15 mouse cellular contexts compared by ENCODE assay signal in the genomic region with DNA sequence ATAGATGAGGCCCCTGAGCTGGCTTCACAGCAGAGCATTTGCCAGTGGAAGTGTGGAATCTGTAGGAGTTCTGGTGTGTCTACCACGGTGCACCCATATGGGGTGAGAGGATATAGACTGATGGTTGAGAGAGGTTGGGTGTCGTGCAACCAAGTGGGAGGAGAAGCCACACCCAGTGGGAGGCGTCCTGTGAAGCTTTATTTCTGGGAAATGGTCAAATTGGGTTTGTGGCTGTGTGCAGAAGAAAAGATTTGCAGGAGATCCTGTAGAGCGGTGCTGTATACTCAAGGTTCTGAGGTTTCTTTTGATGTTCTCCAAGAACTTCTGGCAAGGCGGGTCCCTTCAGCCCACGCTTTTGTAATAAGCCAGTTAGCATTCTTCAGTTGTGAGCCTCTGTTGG. TPM values are rescaled to one million over a fixed set of nuclear protein-coding genes. Genes with fewer than 3 reads are reported as not detected.
DNase-seq lines count a peak whose midpoint lies in the region; ATAC-seq lines count a peak whose summit lies in the region.
"Had no signal": no experiment of that assay in that cellular context is flagged by ENCODE, and none has a peak within 500 bp of the region (broad histone marks: within the 10 kb centered on the region; RNA-seq: fewer than 3 reads in every experiment).

No protein-coding gene starts in this region.

- H3K4me2 ChIP-seq in midbrain, embryonic 16.5 days (ENCODE audit: low read length), result no peak overlapping the region
- no peak overlapping the region for H3K4me2 ChIP-seq in midbrain, embryonic 14.5 days (ENCODE audit: low read length)
- H3K4me2 ChIP-seq: embryonic facial prominence, embryonic 15.5 days; forebrain, embryonic 15.5 days; hindbrain, embryonic 15.5 days; lung, embryonic 14.5 days; midbrain, embryonic 12.5 days; neural tube, embryonic 12.5 days had no signal

- 0 out of 2 replicates have a peak, but pooled peaks have one; percentile 37 for ATAC-seq in midbrain, embryonic 16.5 days
- ATAC-seq in midbrain, embryonic 14.5 days (ENCODE audit: low FRiP score, low TSS enrichment), result no peak
- ATAC-seq in erythroblast, adult 5-6 weeks (replicated peaks; ENCODE audit: low FRiP score, poor library complexity, severe bottlenecking), result peak; percentile 81

- H3K27me3 ChIP-seq in midbrain, embryonic 16.5 days (ENCODE audit: control insufficient read depth, insufficient read depth, low read depth, low read length), result no peaks in the 10 kb centered on the region
- no peaks in the 10 kb centered on the region for H3K27me3 ChIP-seq in midbrain, embryonic 14.5 days (ENCODE audit: control insufficient read depth, insufficient read depth, low read length)
- H3K27me3 ChIP-seq: embryonic facial prominence, embryonic 15.5 days; forebrain, embryonic 15.5 days; hindbrain, embryonic 15.5 days; midbrain, embryonic 12.5 days; neural tube, embryonic 12.5 days had no signal

- no peak overlapping the region for H3K27ac ChIP-seq in midbrain, embryonic 16.5 days (ENCODE audit: low read length)
- no peak overlapping the region for H3K27ac ChIP-seq in midbrain, embryonic 14.5 days (replicated peaks; ENCODE audit: low read depth, low read length)
- H3K27ac ChIP-seq: embryonic facial prominence, embryonic 15.5 days; forebrain, embryonic 15.5 days; hindbrain, embryonic 15.5 days; midbrain, embryonic 12.5 days; neural tube, embryonic 12.5 days had no signal

- no peaks in the 10 kb centered on the region for H3K9me3 ChIP-seq in midbrain, embryonic 16.5 days (replicated peaks; ENCODE audit: control insufficient read depth, low read length, poor library complexity, severe bottlenecking)
- H3K9me3 ChIP-seq in midbrain, embryonic 14.5 days (ENCODE audit: control insufficient read depth, low read length), result no peaks in the 10 kb centered on the region
- H3K9me3 ChIP-seq: embryonic facial prominence, embryonic 15.5 days; forebrain, embryonic 15.5 days; hindbrain, embryonic 15.5 days; midbrain, embryonic 12.5 days; neural tube, embryonic 12.5 days had no signal

- H3K4me3 ChIP-seq in midbrain, embryonic 16.5 days (ENCODE audit: low read depth, low read length), result no peak overlapping the region
- no peak overlapping the region for H3K4me3 ChIP-seq in midbrain, embryonic 14.5 days (replicated peaks; ENCODE audit: low read depth, low read length)
- H3K4me3 ChIP-seq: embryonic facial prominence, embryonic 15.5 days; forebrain, embryonic 15.5 days; hindbrain, embryonic 15.5 days; midbrain, embryonic 12.5 days; neural tube, embryonic 12.5 days had no signal

- H3K36me3 ChIP-seq in midbrain, embryonic 16.5 days (ENCODE audit: control insufficient read depth, insufficient read depth, low read length), result no peaks in the 10 kb centered on the region
- H3K36me3 ChIP-seq in midbrain, embryonic 14.5 days (ENCODE audit: control insufficient read depth, insufficient read depth, low read length), result no peaks in the 10 kb centered on the region
- H3K36me3 ChIP-seq: embryonic facial prominence, embryonic 15.5 days; forebrain, embryonic 15.5 days; hindbrain, embryonic 15.5 days; midbrain, embryonic 12.5 days; neural tube, embryonic 12.5 days had no signal

- DNase-seq in midbrain, embryonic 14.5 days, result no peak
- peak; percentile 81 for DNase-seq in T-cell, adult 2 months (ENCODE audit: low spot score)
- DNase-seq in telencephalon, adult 2 months (ENCODE audit: low read depth, low spot score), result peak; percentile 82
- no peak for DNase-seq in cerebellum, postnatal 10 days
- DNase-seq in ovary, postnatal 36 days (ENCODE audit: low spot score), result no peak
- DNase-seq: adrenal gland, postnatal 14 days; kidney, adult 9 months; lung, embryonic 14.5 days had no signal

- H3K9ac ChIP-seq in midbrain, embryonic 16.5 days (ENCODE audit: low read depth, low read length), result no peak overlapping the region
- H3K9ac ChIP-seq in midbrain, embryonic 14.5 days (replicated peaks; ENCODE audit: low read length), result no peak overlapping the region
- H3K9ac ChIP-seq: embryonic facial prominence, embryonic 15.5 days; forebrain, embryonic 15.5 days; hindbrain, embryonic 15.5 days; lung, embryonic 14.5 days; midbrain, embryonic 12.5 days; neural tube, embryonic 12.5 days had no signal

- WGBS in midbrain, embryonic 16.5 days, result 79% methylated on average over 6 of the region's 6 CpGs
- WGBS in midbrain, embryonic 14.5 days, result 78% methylated on average over 6 of the region's 6 CpGs

- H3K4me1 ChIP-seq in midbrain, embryonic 16.5 days (ENCODE audit: control insufficient read depth, insufficient read depth, low read length), result no peaks in the 10 kb centered on the region
- H3K4me1 ChIP-seq in midbrain, embryonic 14.5 days (ENCODE audit: control insufficient read depth, insufficient read depth, low read length), result no peaks in the 10 kb centered on the region
- H3K4me1 ChIP-seq: hindbrain, embryonic 15.5 days; neural tube, embryonic 12.5 days had no signal

RNA-seq across cellular contexts. Expression of a gene that starts 15.8 kb away (rescaled TPM):
- 9.2 and 9.7 TPM in 2 replicates for polyA plus RNA-seq in midbrain, embryonic 16.5 days (2015; fragmentation: Nextera tagmentation; extraction: Ambion mirVana)
- 10.8 and 14.1 TPM in 2 replicates for polyA plus RNA-seq in midbrain, embryonic 14.5 days (2014; fragmentation: Nextera tagmentation; extraction: Ambion mirVana)
- 97.0 and 109 TPM in 2 replicates for total RNA-seq in erythroblast, adult 5-6 weeks (2015; ENCODE audit: low replicate concordance)
- total RNA-seq in erythroblast, adult 5-6 weeks (2017; ENCODE audit: low replicate concordance), result 129 and 135 TPM in 2 replicates

Comparison
In these comparisons a context has a peak if more than half of its experiments do, and no peak if none do; other contexts are left out.
1. DNase-seq: peak in T-cell, adult 2 months (single experiment) and telencephalon, adult 2 months (single experiment); none in midbrain, embryonic 14.5 days (single experiment), cerebellum, postnatal 10 days (0 of 2) and ovary, postnatal 36 days (single experiment).